Mouse (Mus musculus): Measurements from ENCODE around the gene Hoxb5. TPM values are rescaled to one million over a fixed set of nuclear protein-coding genes. Genes with fewer than 3 reads are reported as not detected.

Gene Hoxb5
- polyA plus RNA-seq, 1 experiment from 2014 or later = not detected

GRCm38 (mm10) chr11:96353522-96353841 is 50.3 kb downstream of the Hoxb5 start:
- WGBS = 1% methylated on average over 14 of the region's 14 CpGs
- Histone ChIP-seq H3K4me2 (replicated peaks) (peak overlapping the region; percentile 32; the same call in 1 of the 2 replicates), H3K27me3 (peaks cover 94% of the 10 kb centered on the region), H3K9ac (no peak overlapping the region), H3K27ac (replicated peaks) (no peak overlapping the region), H3K9me3 (replicated peaks) (no peaks in the 10 kb centered on the region), H3K4me3 (replicated peaks) (peak overlapping the region; percentile 28), H3K4me1 (peaks cover 15% of the 10 kb centered on the region; the same call in 1 of the 2 replicates), H3K36me3 (no peaks in the 10 kb centered on the region)
- no peak for ATAC-seq (ENCODE audit: insufficient number of reproducible peaks, low FRiP score, low TSS enrichment, low read depth)

- Histone ChIP-seq H3K9me3 (replicated peaks) (no peaks in the 10 kb centered on the region), H3K4me1 (peaks cover 15% of the 10 kb centered on the region; the same call in 1 of the 2 replicates), H3K9ac (no peak overlapping the region), H3K27me3 (peaks cover 94% of the 10 kb centered on the region), H3K4me3 (replicated peaks) (0 out of 2 replicates have a peak overlapping the region, but pooled peaks have one; percentile 2), H3K36me3 (no peaks in the 10 kb centered on the region), H3K4me2 (replicated peaks) (0 out of 2 replicates have a peak overlapping the region, but pooled peaks have one; percentile 6), H3K27ac (replicated peaks) (no peak overlapping the region)
- WGBS = 10% methylated on average over 8 of the region's 8 CpGs
- ATAC-seq (ENCODE audit: insufficient number of reproducible peaks, low FRiP score, low TSS enrichment, low read depth) = no peak
These were observed 50.8 kb downstream of the Hoxb5 start for GRCm38 (mm10) chr11:96353939-96354338.

GRCm38 (mm10) chr11:96354376-96354775 is 51.2 kb downstream of the Hoxb5 start:
- Histone ChIP-seq H3K4me2 (replicated peaks) (0 out of 2 replicates have a peak overlapping the region, but pooled peaks have one; percentile 6), H3K4me3 (replicated peaks) (0 out of 2 replicates have a peak overlapping the region, but pooled peaks have one; percentile 2), H3K9me3 (replicated peaks) (no peaks in the 10 kb centered on the region), H3K27me3 (peaks cover 92% of the 10 kb centered on the region), H3K9ac (no peak overlapping the region), H3K4me1 (peaks cover 15% of the 10 kb centered on the region; the same call in 1 of the 2 replicates), H3K27ac (replicated peaks) (no peak overlapping the region), H3K36me3 (no peaks in the 10 kb centered on the region)
- ATAC-seq (ENCODE audit: insufficient number of reproducible peaks, low FRiP score, low TSS enrichment, low read depth) = no peak
- 1% methylated on average over 25 of the region's 25 CpGs for WGBS

GRCm38 (mm10) chr11:96354801-96355311 is 51.7 kb downstream of the Hoxb5 start:
- no peak overlapping the region for H3K27ac ChIP-seq (replicated peaks)

More at GRCm38 (mm10) chr11:96354801-96355311, 51.7 kb downstream of the Hoxb5 start:
- 5% methylated on average over 9 of the region's 9 CpGs for WGBS
- Histone ChIP-seq H3K36me3 (no peaks in the 10 kb centered on the region), H3K9ac (no peak overlapping the region), H3K4me3 (replicated peaks) (0 out of 2 replicates have a peak overlapping the region, but pooled peaks have one; percentile 2), H3K9me3 (replicated peaks) (no peaks in the 10 kb centered on the region), H3K27me3 (peaks cover 92% of the 10 kb centered on the region), H3K4me2 (replicated peaks) (no peak overlapping the region), H3K4me1 (peaks cover 15% of the 10 kb centered on the region; the same call in 1 of the 2 replicates)
- ATAC-seq (ENCODE audit: insufficient number of reproducible peaks, low FRiP score, low TSS enrichment, low read depth) = no peak

MicroRNAs within 50 kb of the gene (microRNA counts, 519-probe panel; counts per million panel counts)
- microRNA mmu-miR-10a = 2,146 counts per million, percentile 46 among the panel's probes with 10 or more counts
- 688 counts per million, percentile 2 among the panel's probes with 10 or more counts for microRNA mmu-miR-196a

Small RNAs within 50 kb of the gene (microRNA-seq; reads per million reads assigned to microRNA genes)
- gene Mir10a (ENCODE audit: borderline number of aligned reads) (599 reads per million, percentile 73 among the genes with 10 or more reads in this experiment), gene Mir196a-1 (ENCODE audit: borderline number of aligned reads) (not detected)

Other genes starting within 250 kb of the Hoxb5 start
- 46.3 and 47.1 TPM in 2 replicates for gene Ube2z, start 237.9 kb upstream of the Hoxb5 start, polyA plus RNA-seq (2015; fragmentation: Nextera tagmentation; extraction: Ambion mirVana)
- gene Atp5g1, start 227.7 kb upstream of the Hoxb5 start, polyA plus RNA-seq (2015; fragmentation: Nextera tagmentation; extraction: Ambion mirVana) = 530 and 547 TPM in 2 replicates
- 1.1 and 1.6 TPM in 2 replicates for gene Calcoco2, start 191.4 kb upstream of the Hoxb5 start, polyA plus RNA-seq (2015; fragmentation: Nextera tagmentation; extraction: Ambion mirVana)
- gene Ttll6, start 169.6 kb upstream of the Hoxb5 start, polyA plus RNA-seq (2015; fragmentation: Nextera tagmentation; extraction: Ambion mirVana) = 1.1 and 2.4 TPM in 2 replicates
- not detected in 2 replicates for gene Hoxb13, start 109.0 kb upstream of the Hoxb5 start, polyA plus RNA-seq (2015; fragmentation: Nextera tagmentation; extraction: Ambion mirVana)
- 0.07 TPM in 1 of 2 replicates, not detected in the other for gene Hoxb9, start 31.9 kb upstream of the Hoxb5 start, polyA plus RNA-seq (2015; fragmentation: Nextera tagmentation; extraction: Ambion mirVana)
- not detected in 2 replicates for gene Hoxb8, start 21.4 kb upstream of the Hoxb5 start, polyA plus RNA-seq (2015; fragmentation: Nextera tagmentation; extraction: Ambion mirVana)
- not detected in 2 replicates for gene Hoxb7, start 16.7 kb upstream of the Hoxb5 start, polyA plus RNA-seq (2015; fragmentation: Nextera tagmentation; extraction: Ambion mirVana)
- not detected in 2 replicates for gene Hoxb6, start 10.9 kb upstream of the Hoxb5 start, polyA plus RNA-seq (2015; fragmentation: Nextera tagmentation; extraction: Ambion mirVana)
- 0.11 TPM in 1 of 2 replicates, not detected in the other for gene Hoxb4, start 14.9 kb downstream of the Hoxb5 start, polyA plus RNA-seq (2015; fragmentation: Nextera tagmentation; extraction: Ambion mirVana)
- 0.07 TPM in 1 of 2 replicates, not detected in the other for gene Hoxb3, start 20.0 kb downstream of the Hoxb5 start, polyA plus RNA-seq (2015; fragmentation: Nextera tagmentation; extraction: Ambion mirVana)
- 1.1 and 1.4 TPM in 2 replicates for gene Hoxb2, start 47.2 kb downstream of the Hoxb5 start, polyA plus RNA-seq (2015; fragmentation: Nextera tagmentation; extraction: Ambion mirVana)
- not detected in 2 replicates for gene Hoxb1, start 62.4 kb downstream of the Hoxb5 start, polyA plus RNA-seq (2015; fragmentation: Nextera tagmentation; extraction: Ambion mirVana)
- 2.0 and 2.3 TPM in 2 replicates for gene Skap1, start 161.3 kb downstream of the Hoxb5 start, polyA plus RNA-seq (2015; fragmentation: Nextera tagmentation; extraction: Ambion mirVana)

All from embryonic facial prominence, embryonic 15.5 days (tissue).